Comparison of ENCODE assay signal across 9 mouse cellular contexts in genomic region chr12:108490954-108491353, GRCm38 (mm10).
A peak's percentile ranks its signal among the peaks of the same experiment; 100 is the strongest.
DNase-seq lines count a peak whose midpoint lies in the region; ATAC-seq and TF ChIP-seq lines count a peak whose summit lies in the region.
"Had no signal": no experiment of that assay in that cellular context is flagged by ENCODE, and none has a peak within 500 bp of the region (broad histone marks: within the 10 kb centered on the region; RNA-seq: fewer than 3 reads in every experiment).

No protein-coding gene starts in this region.

- 52% methylated on average over 7 of the region's 7 CpGs for WGBS in midbrain, postnatal 0 days

- no peak overlapping the region for H3K4me2 ChIP-seq in midbrain, postnatal 0 days (ENCODE audit: low read depth, low read length, poor library complexity, severe bottlenecking)
- H3K4me2 ChIP-seq: limb, embryonic 12.5 days; stomach, embryonic 15.5 days had no signal

- H3K27ac ChIP-seq in left cerebral cortex, adult 2 months: no peak overlapping the region
- no peak overlapping the region for H3K27ac ChIP-seq in midbrain, postnatal 0 days (ENCODE audit: low read depth, low read length)
- H3K27ac ChIP-seq: limb, embryonic 12.5 days; stomach, embryonic 15.5 days had no signal

- intact Hi-C loops in left cerebral cortex, adult 2 months (cut with DNase I): loop anchor here (5.0 kb wide), 2 partner anchors 69 to 284 kb away; no protein-coding TSS in a partner anchor

- peaks cover 3% of the 10 kb centered on the region; the same call in 1 of the 2 replicates for H3K4me1 ChIP-seq in midbrain, postnatal 0 days (ENCODE audit: insufficient read depth, low read length)

- H3K36me3 ChIP-seq in midbrain, postnatal 0 days (ENCODE audit: insufficient read depth, low read length): no peaks in the 10 kb centered on the region
- H3K36me3 ChIP-seq: limb, embryonic 12.5 days; stomach, embryonic 15.5 days had no signal

- H3K4me3 ChIP-seq in left cerebral cortex, adult 2 months: no peak overlapping the region
- H3K4me3 ChIP-seq in midbrain, postnatal 0 days (ENCODE audit: low read depth, low read length): no peak overlapping the region
- H3K4me3 ChIP-seq: limb, embryonic 12.5 days; stomach, embryonic 15.5 days had no signal

- DNase-seq in left cerebral cortex, adult 2 months (ENCODE audit: extremely low spot score in 1 of 2, low spot score in 2 of 2): no peak
- DNase-seq in left cerebral cortex, adult 9 months (ENCODE audit: low spot score in 2 of 2): no peak
- peak; percentile 72 for DNase-seq in midbrain, postnatal 0 days (ENCODE audit: low spot score)
- DNase-seq in adrenal gland, adult 18-20 months (ENCODE audit: low spot score in 2 of 2): no peak
- DNase-seq in thymus, postnatal 36 days: no peak

- no peaks in the 10 kb centered on the region for H3K27me3 ChIP-seq in midbrain, postnatal 0 days (ENCODE audit: insufficient read depth, low read length)
- H3K27me3 ChIP-seq: limb, embryonic 12.5 days; stomach, embryonic 15.5 days had no signal

- ATAC-seq in cerebellum, adult (ENCODE audit: insufficient number of reproducible peaks, low FRiP score, low TSS enrichment): peak; percentile 64
- ATAC-seq in common myeloid progenitor, adult 5-6 weeks (replicated peaks; ENCODE audit: low read depth, poor library complexity, severe bottlenecking): 0 out of 2 replicates have a peak, but pooled peaks have one; percentile 39
- ATAC-seq in midbrain, postnatal 0 days (ENCODE audit: low FRiP score): no peak

- peak; percentile 39 for TF ChIP-seq CTCF in left cerebral cortex, adult 2 months (IDR thresholded peaks at IDR 0.05)
- peak; percentile 60 for TF ChIP-seq CTCF in midbrain, postnatal 0 days (IDR thresholded peaks at IDR 0.05)

- H3K9ac ChIP-seq in midbrain, postnatal 0 days (replicated peaks; ENCODE audit: low read length, poor library complexity, severe bottlenecking): no peak overlapping the region
- H3K9ac ChIP-seq: limb, embryonic 12.5 days; stomach, embryonic 15.5 days had no signal

- H3K9me3 ChIP-seq in midbrain, postnatal 0 days (ENCODE audit: low read length): no peaks in the 10 kb centered on the region
- H3K9me3 ChIP-seq: limb, embryonic 12.5 days; stomach, embryonic 15.5 days had no signal
